Mouse (Mus musculus): ENCODE measurements around the gene Olfr1033. TPM values are rescaled to one million over a fixed set of nuclear protein-coding genes. Genes with fewer than 3 reads are reported as not detected.

The Olfr1033 gene
- polyA plus RNA-seq, 1 experiment, result 0.63 TPM

GRCm38 (mm10) chr2:86087285-86087684 lies 66.9 kb downstream of the Olfr1033 start, which contains the start of gene Olfr1037:
Gene Olfr1037 (minus strand): TSS chr2:86087385.
- Histone ChIP-seq H3K27ac (ENCODE audit: insufficient read depth, low read length) (no peak within 1 kb of the TSS), H3K4me1 (ENCODE audit: control insufficient read depth, insufficient read depth, low read length) (no peaks in the 10 kb centered on the region), H3K4me3 (ENCODE audit: insufficient read depth, low read length) (no peak within 1 kb of the TSS)
- TF ChIP-seq POLR2A (IDR thresholded peaks at IDR 0.05; ENCODE audit: low read depth, low read length) (no peak), CTCF (IDR thresholded peaks at IDR 0.05; ENCODE audit: borderline replicate concordance, insufficient read depth, low read length) (no peak)

Other genes with a start within 250 kb of the Olfr1033 start
- not detected in 2 replicates for gene Olfr1014, start 247.9 kb upstream of the Olfr1033 start, polyA plus RNA-seq (2011; ENCODE audit: insufficient read length, low read depth, missing spikeins)
- not detected in 2 replicates for gene Olfr1015, start 238.6 kb upstream of the Olfr1033 start, polyA plus RNA-seq (2011; ENCODE audit: insufficient read length, low read depth, missing spikeins)
- gene Olfr1016, start 218.1 kb upstream of the Olfr1033 start, polyA plus RNA-seq (2011; ENCODE audit: insufficient read length, low read depth, missing spikeins), result not detected in 2 replicates
- not detected in 2 replicates for gene Olfr1018, start 202.2 kb upstream of the Olfr1033 start, polyA plus RNA-seq (2011; ENCODE audit: insufficient read length, low read depth, missing spikeins)
- gene Olfr1019, start 175.2 kb upstream of the Olfr1033 start, polyA plus RNA-seq (2011; ENCODE audit: insufficient read length, low read depth, missing spikeins), result not detected in 2 replicates
- gene Olfr1020, start 173.6 kb upstream of the Olfr1033 start, polyA plus RNA-seq (2011; ENCODE audit: insufficient read length, low read depth, missing spikeins), result not detected in 2 replicates
- gene Olfr1022, start 152.0 kb upstream of the Olfr1033 start, polyA plus RNA-seq (2011; ENCODE audit: insufficient read length, low read depth, missing spikeins), result not detected in 2 replicates
- not detected in 2 replicates for gene Olfr1023, start 135.0 kb upstream of the Olfr1033 start, polyA plus RNA-seq (2011; ENCODE audit: insufficient read length, low read depth, missing spikeins)
- not detected in 2 replicates for gene Olfr1024, start 115.6 kb upstream of the Olfr1033 start, polyA plus RNA-seq (2011; ENCODE audit: insufficient read length, low read depth, missing spikeins)
- not detected in 2 replicates for gene Olfr1025-ps1, start 105.4 kb upstream of the Olfr1033 start, polyA plus RNA-seq (2011; ENCODE audit: insufficient read length, low read depth, missing spikeins)
- gene Olfr1026, start 99.1 kb upstream of the Olfr1033 start, polyA plus RNA-seq (2011; ENCODE audit: insufficient read length, low read depth, missing spikeins), result not detected in 2 replicates
- gene Olfr1028, start 70.2 kb upstream of the Olfr1033 start, polyA plus RNA-seq (2011; ENCODE audit: insufficient read length, low read depth, missing spikeins), result not detected in 2 replicates
- gene Olfr1029, start 46.7 kb upstream of the Olfr1033 start, polyA plus RNA-seq (2011; ENCODE audit: insufficient read length, low read depth, missing spikeins), result not detected in 2 replicates
- not detected in 2 replicates for gene Olfr1030, start 41.4 kb upstream of the Olfr1033 start, polyA plus RNA-seq (2011; ENCODE audit: insufficient read length, low read depth, missing spikeins)
- gene Olfr1031, start 30.3 kb upstream of the Olfr1033 start, polyA plus RNA-seq (2011; ENCODE audit: insufficient read length, low read depth, missing spikeins), result not detected in 2 replicates
- not detected in 2 replicates for gene Olfr1032, start 15.1 kb upstream of the Olfr1033 start, polyA plus RNA-seq (2011; ENCODE audit: insufficient read length, low read depth, missing spikeins)
- not detected in 2 replicates for gene Olfr1034, start 25.2 kb downstream of the Olfr1033 start, polyA plus RNA-seq (2011; ENCODE audit: insufficient read length, low read depth, missing spikeins)
- gene Olfr1036, start 53.4 kb downstream of the Olfr1033 start, polyA plus RNA-seq (2011; ENCODE audit: insufficient read length, low read depth, missing spikeins), result not detected in 2 replicates
- gene Olfr1037, start 66.8 kb downstream of the Olfr1033 start, polyA plus RNA-seq (2011; ENCODE audit: insufficient read length, low read depth, missing spikeins), result not detected in 2 replicates
- not detected in 2 replicates for gene Olfr1039, start 115.3 kb downstream of the Olfr1033 start, polyA plus RNA-seq (2011; ENCODE audit: insufficient read length, low read depth, missing spikeins)
- not detected in 2 replicates for gene Olfr1040, start 126.1 kb downstream of the Olfr1033 start, polyA plus RNA-seq (2011; ENCODE audit: insufficient read length, low read depth, missing spikeins)
- gene Olfr1042, start 141.2 kb downstream of the Olfr1033 start, polyA plus RNA-seq (2011; ENCODE audit: insufficient read length, low read depth, missing spikeins), result not detected in 2 replicates
- gene Olfr1043, start 146.9 kb downstream of the Olfr1033 start, polyA plus RNA-seq (2011; ENCODE audit: insufficient read length, low read depth, missing spikeins), result not detected in 2 replicates
- gene Olfr1044, start 157.2 kb downstream of the Olfr1033 start, polyA plus RNA-seq (2011; ENCODE audit: insufficient read length, low read depth, missing spikeins), result not detected in 2 replicates
- not detected in 2 replicates for gene Olfr52, start 165.1 kb downstream of the Olfr1033 start, polyA plus RNA-seq (2011; ENCODE audit: insufficient read length, low read depth, missing spikeins)
- not detected in 2 replicates for gene Olfr1045, start 182.4 kb downstream of the Olfr1033 start, polyA plus RNA-seq (2011; ENCODE audit: insufficient read length, low read depth, missing spikeins)
- not detected in 2 replicates for gene Olfr1046, start 198.7 kb downstream of the Olfr1033 start, polyA plus RNA-seq (2011; ENCODE audit: insufficient read length, low read depth, missing spikeins)
- not detected in 2 replicates for gene Olfr1047, start 210.8 kb downstream of the Olfr1033 start, polyA plus RNA-seq (2011; ENCODE audit: insufficient read length, low read depth, missing spikeins)
- not detected in 2 replicates for gene Olfr1048, start 219.7 kb downstream of the Olfr1033 start, polyA plus RNA-seq (2011; ENCODE audit: insufficient read length, low read depth, missing spikeins)
- gene Olfr1049, start 237.7 kb downstream of the Olfr1033 start, polyA plus RNA-seq (2011; ENCODE audit: insufficient read length, low read depth, missing spikeins), result not detected in 2 replicates